In genomic region chr17:46751056-46751793, GRCm38 (mm10) we compare ENCODE assay signal across 1 mouse cellular context.
A peak's percentile ranks its signal among the peaks of the same experiment; 100 is the strongest.
TF ChIP-seq lines count a peak whose summit lies in the region.

No protein-coding gene starts in this region.

TF ChIP-seq in CH12.LX, 34 proteins besides CTCF, POLR2A, EP300 and RAD21:
- peak; percentile 20; the same call in 1 of the 2 replicates for TF ChIP-seq NRF1 (IDR thresholded peaks at IDR 0.05; ENCODE audit: low read depth, low read length)
- no peak for TF ChIP-seq MXI1 (IDR thresholded peaks at IDR 0.05; ENCODE audit: low read depth, low read length)
- no peak for TF ChIP-seq ZKSCAN1 (IDR thresholded peaks at IDR 0.05; ENCODE audit: borderline replicate concordance, low read depth, low read length)
- no peak for TF ChIP-seq ZC3H11A (IDR thresholded peaks at IDR 0.05; ENCODE audit: low read depth, low read length)
- TF ChIP-seq MYC (IDR thresholded peaks at IDR 0.05; ENCODE audit: low read depth, low read length): peak; percentile 93
- TF ChIP-seq BHLHE40 (IDR thresholded peaks at IDR 0.05; ENCODE audit: low read depth, low read length): peak; percentile 96
- peak; percentile 92 for TF ChIP-seq TBP (conservative IDR thresholded peaks at IDR 0.05; ENCODE audit: low read depth, low read length)
- peak; percentile 86 for TF ChIP-seq MAX (IDR thresholded peaks at IDR 0.05; ENCODE audit: low read length)
- TF ChIP-seq ELF1 (IDR thresholded peaks at IDR 0.05; ENCODE audit: low read depth, low read length): peak; percentile 65; the same call in 1 of the 2 replicates
- TF ChIP-seq MAFK (IDR thresholded peaks at IDR 0.05; ENCODE audit: insufficient replicate concordance, low read length): peak; percentile 96
- no peak; the same call in 1 of the 2 replicates for TF ChIP-seq NELFE (IDR thresholded peaks at IDR 0.05; ENCODE audit: low read depth, low read length)
- peak; percentile 55; the same call in 1 of the 2 replicates for TF ChIP-seq HCFC1 (IDR thresholded peaks at IDR 0.05; ENCODE audit: low read depth, low read length)
- no peak for TF ChIP-seq PAX5 (IDR thresholded peaks at IDR 0.05; ENCODE audit: low read length)
- TF ChIP-seq ZNF384 (IDR thresholded peaks at IDR 0.05; ENCODE audit: low read depth, low read length): peak; percentile 94
- TF ChIP-seq POLR2AphosphoS2 (IDR thresholded peaks at IDR 0.05; ENCODE audit: low read depth, low read length): no peak
- peak; percentile 87 for TF ChIP-seq MAZ (IDR thresholded peaks at IDR 0.05; ENCODE audit: low read depth, low read length)
- TF ChIP-seq GABPA (IDR thresholded peaks at IDR 0.05; ENCODE audit: insufficient replicate concordance, low read depth, low read length): no peak
- peak; percentile 68 for TF ChIP-seq CHD1 (IDR thresholded peaks at IDR 0.05; ENCODE audit: low read depth, low read length)
- TF ChIP-seq UBTF (IDR thresholded peaks at IDR 0.05; ENCODE audit: low read depth, low read length): no peak
- peak; percentile 93 for TF ChIP-seq JUND (conservative IDR thresholded peaks at IDR 0.05; ENCODE audit: low read depth, low read length)
- TF ChIP-seq JUN (IDR thresholded peaks at IDR 0.05; ENCODE audit: insufficient read depth, low read depth, low read length): peak; percentile 95
- no peak for TF ChIP-seq USF1 (IDR thresholded peaks at IDR 0.05; ENCODE audit: low read depth, low read length)
- TF ChIP-seq CHD2 (IDR thresholded peaks at IDR 0.05; ENCODE audit: low read length): peak; percentile 95
- peak; percentile 92 for TF ChIP-seq SIN3A (IDR thresholded peaks at IDR 0.05; ENCODE audit: low read length)
- TF ChIP-seq MEF2A (IDR thresholded peaks at IDR 0.05; ENCODE audit: borderline replicate concordance, low read depth, low read length): peak; percentile 96
- TF ChIP-seq ZMIZ1 (IDR thresholded peaks at IDR 0.05; ENCODE audit: low read depth, low read length): peak; percentile 88
- peak; percentile 100 for TF ChIP-seq TCF12 (IDR thresholded peaks at IDR 0.05; ENCODE audit: low read depth, low read length)
- TF ChIP-seq ETS1 (conservative IDR thresholded peaks at IDR 0.05; ENCODE audit: low read depth, low read length): peak; percentile 96
- peak; percentile 100 for TF ChIP-seq RCOR1 (conservative IDR thresholded peaks at IDR 0.05; ENCODE audit: low read depth, low read length)
- 0 out of 2 replicates have a peak, but pooled peaks have one; percentile 36 for TF ChIP-seq KAT2A (IDR thresholded peaks at IDR 0.05; ENCODE audit: insufficient replicate concordance, low read length)
- peak; percentile 100 for TF ChIP-seq IRF4 (IDR thresholded peaks at IDR 0.05; ENCODE audit: low read depth, low read length)
- no peak for TF ChIP-seq USF2 (conservative IDR thresholded peaks at IDR 0.05; ENCODE audit: low read depth, low read length)
- TF ChIP-seq SMC3 (IDR thresholded peaks at IDR 0.05; ENCODE audit: low read depth, low read length): peak; percentile 12; the same call in 1 of the 2 replicates
- TF ChIP-seq E2F4 (IDR thresholded peaks at IDR 0.05; ENCODE audit: insufficient replicate concordance, low read depth, low read length): no peak
